Mouse (Mus musculus) C2C12 (cell line): ENCODE measurements around the gene Nckipsd. TPM values are rescaled to one million over a fixed set of nuclear protein-coding genes. Genes with fewer than 3 reads are reported as not detected.

Experiments
- H3K27me3 ChIP-seq: one replicate; pipeline ENCODE4 v1.6.1; 2011; ENCODE audit not compliant: control insufficient read depth, insufficient read depth, insufficient read length
- H3K36me3 ChIP-seq: one replicate; pipeline ENCODE4 v1.6.1; 2011; ENCODE audit not compliant: control insufficient read depth, insufficient read depth
- H3K4me3 ChIP-seq: one replicate; pipeline ENCODE4 v1.5.1; 2011; ENCODE audit warnings: mild to moderate bottlenecking, control low read depth; ENCODE audit not compliant: poor library complexity, insufficient read depth, severe bottlenecking
- H3K79me2 ChIP-seq: one replicate; pipeline ENCODE4 v1.6.1; 2011; ENCODE audit not compliant: control insufficient read depth, insufficient read depth
- H3K79me3 ChIP-seq: one replicate; pipeline ENCODE4 v1.6.1; 2011; ENCODE audit warnings: low read depth, control low read depth
- H3ac ChIP-seq: one replicate; pipeline ENCODE3; 2011; ENCODE audit warnings: low read depth; ENCODE audit not compliant: control insufficient read depth, insufficient read length
- CEBPB ChIP-seq: IDR thresholded peaks from one replicate; pipeline ENCODE4 v1.6.1; 2011; ENCODE audit warnings: low read depth, mild to moderate bottlenecking, control low read depth, moderate library complexity
- CTCF ChIP-seq: IDR thresholded peaks from one replicate; pipeline ENCODE4 v1.5.1; 2011; ENCODE audit not compliant: control insufficient read depth, insufficient read depth, insufficient read length
- FOSL1 ChIP-seq: IDR thresholded peaks from one replicate; pipeline ENCODE4 v1.8.0; 2011; ENCODE audit warnings: mild to moderate bottlenecking, low read length; ENCODE audit not compliant: poor library complexity, insufficient read depth, severe bottlenecking
- MAX ChIP-seq: IDR thresholded peaks from one replicate; pipeline ENCODE4 v1.6.1; 2011; ENCODE audit warnings: mild to moderate bottlenecking, control low read depth
- MYOD1 ChIP-seq: IDR thresholded peaks from one replicate; pipeline ENCODE4 v1.6.1; 2011; ENCODE audit warnings: low read depth; ENCODE audit not compliant: control insufficient read depth, insufficient read length
- MYOG ChIP-seq: IDR thresholded peaks from one replicate; pipeline ENCODE4 v1.6.1; 2011; ENCODE audit not compliant: control insufficient read depth, insufficient read length; ENCODE audit errors: extremely low read depth
- USF1 ChIP-seq: IDR thresholded peaks from one replicate; pipeline ENCODE4 v1.6.1; 2011; ENCODE audit warnings: low read depth, mild to moderate bottlenecking, control low read depth, moderate library complexity
- polyA plus RNA-seq: library from polyadenylated mRNA; unstranded; fragments of >200 nt; fragmentation: generic; extraction: Trizol; gene quantifications from one replicate; pipeline ENCODE4 v1.2.1, GENCODE M21; 2012; ENCODE audit warnings: missing spikeins

The Nckipsd gene
- polyA plus RNA-seq, 1 experiment: 7.5 TPM

GRCm38 (mm10) chr9:108806831-108807230 is 1.3 kb upstream of the Nckipsd start:
- no peak overlapping the region for H3ac ChIP-seq
- peaks cover 2% of the 10 kb centered on the region for H3K79me3 ChIP-seq
- no peaks in the 10 kb centered on the region for H3K27me3 ChIP-seq
- no peak overlapping the region for H3K4me3 ChIP-seq
- TF ChIP-seq MYOD1: no peak
- no peak for TF ChIP-seq MAX
- H3K36me3 ChIP-seq: peaks cover 54% of the 10 kb centered on the region
- no peaks in the 10 kb centered on the region for H3K79me2 ChIP-seq

GRCm38 (mm10) chr9:108807674-108808073 is 494 bp upstream of the Nckipsd start:
- no peaks in the 10 kb centered on the region for H3K79me2 ChIP-seq
- H3K79me3 ChIP-seq: peaks cover 1% of the 10 kb centered on the region
- H3K27me3 ChIP-seq: no peaks in the 10 kb centered on the region
- peaks cover 46% of the 10 kb centered on the region for H3K36me3 ChIP-seq
- no peak for TF ChIP-seq MAX
- TF ChIP-seq CEBPB: no peak
- no peak for TF ChIP-seq CTCF
- TF ChIP-seq USF1: no peak
- no peak for TF ChIP-seq MYOG
- TF ChIP-seq MYOD1: no peak
- TF ChIP-seq FOSL1: no peak
- H3K4me3 ChIP-seq: no peak overlapping the region
- no peak overlapping the region for H3ac ChIP-seq

GRCm38 (mm10) chr9:108809188-108809587 is 1.0 kb downstream of the Nckipsd start:
- peak overlapping the region; percentile 50 for H3K4me3 ChIP-seq
- H3K79me3 ChIP-seq: no peaks in the 10 kb centered on the region
- no peak for TF ChIP-seq MYOG
- no peak for TF ChIP-seq CTCF
- no peak for TF ChIP-seq MYOD1
- no peak for TF ChIP-seq MAX
- no peak for TF ChIP-seq FOSL1
- no peak for TF ChIP-seq CEBPB
- no peak for TF ChIP-seq USF1
- no peaks in the 10 kb centered on the region for H3K27me3 ChIP-seq
- H3K36me3 ChIP-seq: peaks cover 30% of the 10 kb centered on the region
- H3K79me2 ChIP-seq: no peaks in the 10 kb centered on the region
- no peak overlapping the region for H3ac ChIP-seq

GRCm38 (mm10) chr9:108809723-108810122 is 1.6 kb downstream of the Nckipsd start:
- no peak overlapping the region for H3ac ChIP-seq
- no peaks in the 10 kb centered on the region for H3K79me3 ChIP-seq
- no peak for TF ChIP-seq MAX
- TF ChIP-seq FOSL1: no peak
- no peak for TF ChIP-seq CEBPB
- no peak for TF ChIP-seq MYOG
- TF ChIP-seq MYOD1: no peak
- no peak for TF ChIP-seq CTCF
- no peak for TF ChIP-seq USF1
- H3K4me3 ChIP-seq: no peak overlapping the region
- H3K27me3 ChIP-seq: no peaks in the 10 kb centered on the region
- H3K79me2 ChIP-seq: no peaks in the 10 kb centered on the region
- H3K36me3 ChIP-seq: peaks cover 25% of the 10 kb centered on the region

GRCm38 (mm10) chr9:108810516-108810915 is 2.3 kb downstream of the Nckipsd start:
- peaks cover 18% of the 10 kb centered on the region for H3K36me3 ChIP-seq
- no peaks in the 10 kb centered on the region for H3K27me3 ChIP-seq
- H3K79me3 ChIP-seq: no peaks in the 10 kb centered on the region
- no peaks in the 10 kb centered on the region for H3K79me2 ChIP-seq
- no peak overlapping the region for H3K4me3 ChIP-seq
- TF ChIP-seq MYOG (no peak), CEBPB (no peak), CTCF (no peak), FOSL1 (no peak), MAX (no peak), USF1 (no peak), MYOD1 (no peak)
- no peak overlapping the region for H3ac ChIP-seq

- TF ChIP-seq CEBPB (no peak), USF1 (no peak), FOSL1 (no peak), MYOG (no peak), CTCF (no peak), MYOD1 (no peak), MAX (no peak)
- H3K79me3 ChIP-seq: no peaks in the 10 kb centered on the region
- H3ac ChIP-seq: no peak overlapping the region
- H3K27me3 ChIP-seq: no peaks in the 10 kb centered on the region
- H3K79me2 ChIP-seq: no peaks in the 10 kb centered on the region
- H3K36me3 ChIP-seq: no peaks in the 10 kb centered on the region
- H3K4me3 ChIP-seq: no peak overlapping the region
Observed at GRCm38 (mm10) chr9:108815557-108815956, 7.4 kb downstream of the Nckipsd start.
